Mouse (Mus musculus): ENCODE results near the gene Stx19.
A peak's percentile ranks its signal among the peaks of the same experiment; 100 is the strongest.

The Stx19 gene

DNA sequence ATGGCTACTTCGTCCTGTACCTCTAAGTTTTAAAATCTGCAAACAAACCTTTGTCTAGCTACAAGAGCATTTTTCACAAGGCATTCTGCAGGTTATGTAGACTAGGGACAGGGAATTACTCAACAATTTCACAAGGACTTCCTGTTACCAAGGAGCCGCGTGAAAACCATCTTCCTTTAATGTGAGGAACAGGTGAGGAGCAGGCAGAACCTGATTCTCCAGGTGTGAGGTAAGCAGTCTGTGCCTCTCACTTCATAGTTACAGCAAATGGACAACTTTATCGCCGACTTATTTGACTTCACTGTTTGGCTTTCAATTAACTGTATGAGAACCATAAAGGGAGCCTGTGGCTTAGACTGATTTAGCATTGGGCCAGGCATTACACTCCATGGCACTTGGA lies at the start of gene Stx19:
TSS of gene Stx19 (plus strand) at position 186 of the 400 bp plus-strand sequence.
- no peak for DNase-seq (ENCODE audit: low spot score in 2 of 2)

DNA sequence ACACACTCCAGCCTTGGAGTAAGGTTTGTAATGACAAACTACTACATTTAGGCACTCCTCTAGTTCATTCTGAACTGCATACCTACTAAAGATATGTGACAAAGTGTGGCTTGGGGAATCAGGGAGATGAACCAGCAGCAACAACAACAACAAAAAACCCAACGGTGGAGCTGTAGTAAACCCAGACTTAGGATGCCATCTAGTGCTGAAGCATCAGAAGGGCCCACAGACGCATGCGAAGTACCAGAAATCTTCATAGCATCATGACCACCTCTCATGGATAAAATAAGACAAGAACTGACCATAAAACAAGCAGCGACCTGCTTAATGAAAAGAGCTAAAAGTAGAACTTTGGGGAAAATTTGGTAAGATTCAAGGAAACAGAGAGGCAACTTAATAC lies 41.0 kb upstream of the Stx19 start:
- no peak for DNase-seq (ENCODE audit: low spot score in 2 of 2)

GRCm38 (mm10) chr16:62776034-62776433 lies 38.4 kb upstream of the Stx19 start:
- no peak for DNase-seq (ENCODE audit: low spot score in 2 of 2)

DNA sequence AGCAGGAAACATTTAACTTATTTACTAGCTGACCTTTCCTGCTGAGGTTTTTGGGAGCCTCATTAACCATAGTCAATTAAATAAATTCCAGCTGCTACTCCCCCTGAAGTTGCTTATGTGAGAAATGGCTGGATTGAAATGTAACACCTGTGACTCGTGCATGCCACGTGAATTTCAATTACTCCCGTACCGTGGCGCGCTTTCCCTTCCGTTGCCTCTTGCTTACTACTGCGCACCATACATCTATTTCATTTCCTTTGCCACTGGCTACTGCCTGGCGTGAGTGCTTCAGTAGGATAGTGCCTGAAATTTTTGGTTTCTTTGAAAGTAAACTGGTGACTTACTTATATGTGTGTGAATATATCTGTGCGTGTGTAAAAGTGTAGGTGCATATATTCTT lies 36.2 kb upstream of the Stx19 start:
- no peak for DNase-seq (ENCODE audit: low spot score in 2 of 2)

- no peak for DNase-seq (ENCODE audit: low spot score in 2 of 2)
Observed at GRCm38 (mm10) chr16:62782229-62782628, 32.2 kb upstream of the Stx19 start.

DNA sequence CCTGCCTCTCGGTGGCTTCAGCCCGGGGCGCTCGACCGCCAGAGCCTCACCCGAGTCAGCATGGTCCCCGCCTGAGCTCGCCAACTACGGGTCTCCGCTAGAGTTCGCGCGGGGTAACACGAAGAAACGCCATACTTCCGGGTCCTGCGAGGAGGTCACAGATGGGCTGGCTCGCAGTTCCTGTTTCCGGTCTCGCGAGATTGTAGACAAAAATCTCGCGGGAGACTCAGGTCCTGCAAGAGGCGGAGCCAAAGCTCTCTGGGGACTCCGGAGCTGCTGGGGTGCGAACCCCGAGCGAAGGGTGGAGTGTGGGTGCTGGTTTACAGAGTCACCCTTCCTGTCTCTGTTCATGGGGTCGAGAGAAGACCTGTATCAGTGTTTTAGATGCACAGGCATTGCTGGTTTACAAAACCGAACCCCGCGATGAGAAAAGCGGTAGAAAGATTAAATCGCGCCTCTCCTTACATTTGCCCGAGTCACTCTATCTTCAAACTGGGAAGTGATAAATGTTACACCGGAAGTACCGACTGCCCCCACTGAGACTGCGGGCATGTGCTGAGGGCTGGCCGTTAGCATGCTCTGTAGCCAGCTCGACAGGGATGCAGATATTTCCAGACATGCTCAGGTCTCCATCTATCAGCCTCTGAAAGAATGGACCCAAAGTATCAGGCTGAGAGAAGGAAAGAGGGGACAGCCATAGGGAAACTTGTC lies 27.7 kb upstream of the Stx19 start, which contains the start of gene Nsun3:
TSS of gene Nsun3 (minus strand) at position 198 of the 711 bp plus-strand sequence.
- peak; percentile 88 to 91 for DNase-seq (ENCODE audit: low spot score in 2 of 2)

DNA sequence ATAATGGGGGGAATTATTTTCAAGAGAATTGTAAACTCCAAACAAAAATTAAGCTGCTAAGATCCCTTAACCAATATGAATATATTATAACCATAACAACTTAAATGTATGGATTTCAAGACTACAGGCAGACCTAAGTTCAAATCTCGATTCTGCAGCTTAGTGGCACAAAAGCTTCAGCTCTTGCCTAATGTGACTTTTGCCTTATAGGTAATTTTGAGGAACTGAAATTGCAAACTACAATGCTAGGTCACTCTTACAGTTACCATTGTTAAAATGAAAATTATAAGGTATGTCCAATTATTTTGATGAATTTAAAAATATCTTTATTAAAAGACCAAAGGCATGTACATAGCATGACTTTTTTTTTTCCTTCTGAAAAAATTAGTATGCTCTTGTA lies 17.9 kb upstream of the Stx19 start:
- DNase-seq (ENCODE audit: low spot score in 2 of 2), result no peak

GRCm38 (mm10) chr16:62798808-62799207 lies 15.7 kb upstream of the Stx19 start:
- DNase-seq (ENCODE audit: low spot score in 2 of 2), result no peak

GRCm38 (mm10) chr16:62799426-62799825 lies 15.1 kb upstream of the Stx19 start:
- DNase-seq (ENCODE audit: low spot score in 2 of 2), result no peak

- DNase-seq (ENCODE audit: low spot score in 2 of 2), result no peak
Observed at GRCm38 (mm10) chr16:62799839-62800238, 14.6 kb upstream of the Stx19 start.

- no peak for DNase-seq (ENCODE audit: low spot score in 2 of 2)
Observed at GRCm38 (mm10) chr16:62804621-62805020, 9.9 kb upstream of the Stx19 start.

- no peak for DNase-seq (ENCODE audit: low spot score in 2 of 2)
Observed at GRCm38 (mm10) chr16:62807249-62807979, 7.1 kb upstream of the Stx19 start.

GRCm38 (mm10) chr16:62810855-62811254 lies 3.6 kb upstream of the Stx19 start:
- DNase-seq (ENCODE audit: low spot score in 2 of 2), result no peak

DNA sequence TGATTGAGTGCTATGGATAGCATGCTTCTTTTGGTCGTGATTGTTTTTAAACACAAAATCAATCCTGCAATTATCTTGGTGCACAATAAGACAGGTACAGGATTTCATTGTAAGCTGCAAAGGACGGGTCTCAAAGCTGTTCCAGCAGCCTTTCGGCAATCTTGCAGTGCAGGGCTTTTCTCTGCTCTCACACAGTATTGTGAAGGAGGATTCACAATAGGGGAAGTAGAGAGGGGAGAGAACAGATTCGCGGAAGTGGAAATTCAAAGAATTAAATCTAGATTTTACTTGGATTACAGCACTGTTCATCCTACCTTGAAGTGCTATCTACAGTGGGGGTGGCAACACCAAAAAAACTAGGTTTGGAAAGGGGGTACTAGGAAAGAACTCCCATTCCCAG lies 686 bp upstream of the Stx19 start:
- no peak for DNase-seq (ENCODE audit: low spot score in 2 of 2)

- no peak for DNase-seq (ENCODE audit: low spot score in 2 of 2)
Observed at GRCm38 (mm10) chr16:62822472-62822871, 8.0 kb downstream of the Stx19 start.

DNA sequence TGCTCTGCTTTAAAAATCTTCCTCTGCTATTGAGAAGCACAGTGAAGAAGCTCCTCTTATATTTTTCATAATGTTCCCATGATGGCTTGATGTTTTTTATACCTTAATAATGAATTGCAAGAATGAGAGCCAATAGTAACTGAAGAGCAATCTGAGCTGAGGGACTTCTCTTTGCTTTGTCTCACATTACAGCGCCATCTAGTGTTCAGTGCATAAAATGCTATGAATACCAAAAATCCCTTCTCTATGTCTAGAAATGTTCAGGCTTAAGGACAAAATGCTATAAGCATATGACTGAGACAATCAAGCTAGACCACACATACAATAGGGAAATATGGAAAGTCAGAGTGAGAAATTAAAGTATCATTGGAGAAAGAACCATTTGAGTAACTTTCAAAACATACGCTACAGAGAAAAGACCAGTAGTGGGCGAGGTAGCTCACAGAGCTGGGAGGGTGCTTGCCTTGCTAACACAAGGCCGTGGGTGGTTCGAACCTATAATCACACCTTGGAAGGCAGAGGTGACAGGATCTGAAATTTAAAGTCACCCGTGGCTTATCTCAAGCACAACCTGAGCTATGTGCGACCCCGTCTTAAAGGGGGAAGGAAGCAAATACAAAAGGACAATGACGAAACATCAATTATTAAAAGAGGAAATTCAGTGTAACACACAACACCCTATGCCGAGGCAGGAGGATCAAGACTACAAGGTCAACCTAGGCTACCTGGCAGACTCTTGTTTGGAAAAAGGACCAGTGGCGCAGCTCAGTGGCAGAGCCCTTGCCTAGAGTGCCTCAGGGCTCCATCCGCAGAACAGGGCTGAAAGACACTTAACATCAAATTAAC lies 11.9 kb downstream of the Stx19 start:
- no peak for DNase-seq (ENCODE audit: low spot score in 2 of 2)

GRCm38 (mm10) chr16:62832027-62832426 lies 17.6 kb downstream of the Stx19 start:
- no peak for DNase-seq (ENCODE audit: low spot score in 2 of 2)

DNA sequence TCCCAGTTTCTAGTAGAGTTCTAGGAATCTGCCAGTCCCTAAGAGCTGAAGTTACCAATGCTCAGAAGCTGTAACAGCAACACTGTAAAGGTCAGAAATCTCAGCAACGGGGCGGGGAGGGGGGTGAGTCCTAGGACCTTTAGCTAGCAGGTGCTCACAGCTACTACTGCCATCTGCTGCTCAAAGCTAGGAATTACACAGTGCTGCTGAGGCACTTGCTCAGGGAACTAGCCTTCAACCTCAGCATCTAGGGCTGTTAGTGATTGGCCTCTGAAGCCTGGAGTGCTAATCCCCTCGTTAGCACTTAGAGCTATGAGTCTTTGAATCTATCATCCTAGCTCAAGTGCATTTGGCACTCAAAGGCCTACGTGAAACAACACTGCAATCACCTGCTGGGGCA lies 18.0 kb downstream of the Stx19 start:
- peak; percentile 39 to 70 for DNase-seq (ENCODE audit: low spot score in 2 of 2)

- no peak for DNase-seq (ENCODE audit: low spot score in 2 of 2)
Observed at GRCm38 (mm10) chr16:62834016-62834735, 19.7 kb downstream of the Stx19 start.

DNA sequence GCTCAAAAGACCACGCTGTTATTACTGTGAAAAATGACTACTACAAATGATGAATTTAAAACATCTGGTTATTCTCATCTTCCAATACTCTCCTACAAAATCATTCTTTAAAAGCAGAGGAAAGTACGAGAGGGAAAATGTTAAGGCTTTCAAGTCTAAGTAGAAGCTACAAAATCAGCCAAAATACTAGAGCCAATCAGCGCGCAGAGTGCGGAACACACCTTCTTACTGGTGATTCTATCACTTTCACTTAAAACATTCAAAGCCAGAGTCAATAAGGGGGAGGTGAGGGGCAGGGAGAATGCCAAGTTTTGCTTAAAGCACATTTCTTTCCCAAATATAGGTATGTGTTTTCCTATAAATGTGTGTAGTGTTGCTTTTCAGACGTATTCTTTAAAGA lies 30.9 kb downstream of the Stx19 start:
- no peak for DNase-seq (ENCODE audit: low spot score in 2 of 2)

DNA sequence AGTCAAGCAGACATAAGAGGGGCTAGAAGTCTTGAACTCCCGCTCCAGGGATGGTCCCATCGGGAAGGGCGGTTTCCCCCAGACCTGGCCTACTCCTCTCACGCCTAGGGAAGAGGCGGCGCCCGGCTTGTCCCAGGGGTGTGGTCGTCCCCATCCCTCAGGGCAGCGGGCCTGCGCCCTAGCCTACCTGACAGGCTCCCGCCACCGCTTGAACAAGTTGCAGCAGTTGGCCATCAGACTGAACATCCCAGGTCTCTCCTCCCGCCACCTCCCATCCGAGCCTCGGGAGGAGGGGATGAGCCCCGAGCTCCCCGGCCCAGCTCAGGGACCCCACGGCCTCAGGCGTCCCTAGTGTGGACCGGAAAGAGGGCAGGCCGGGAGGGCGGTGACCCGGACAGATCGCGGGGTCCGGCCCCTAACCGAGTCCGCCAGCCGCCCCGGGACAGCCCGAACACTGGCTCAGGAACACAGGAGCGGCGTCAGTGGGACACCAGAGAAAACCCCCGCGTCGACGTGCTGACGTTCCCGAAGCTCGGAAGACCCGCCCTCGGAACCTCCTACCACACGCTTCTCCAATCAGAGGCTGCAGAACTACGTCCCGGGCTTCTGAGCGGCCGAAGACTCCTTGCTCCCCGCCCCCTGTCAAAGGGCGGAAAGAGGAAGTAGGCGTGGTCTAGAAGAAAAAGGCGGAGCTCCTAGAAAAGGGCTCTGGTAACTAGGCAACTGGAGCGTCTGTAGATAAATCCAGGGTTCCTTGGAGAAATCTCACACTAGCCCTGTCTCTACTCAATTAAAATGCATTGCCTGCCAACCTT lies 32.2 kb downstream of the Stx19 start, which contains the start of gene Arl13b:
TSS of gene Arl13b (minus strand) at position 543 of the 815 bp plus-strand sequence.
- DNase-seq (ENCODE audit: low spot score in 2 of 2), result peak; percentile 88 to 89
